Mouse (Mus musculus): ENCODE results near the gene Rho. TPM values are rescaled to one million over a fixed set of nuclear protein-coding genes. Genes with fewer than 3 reads are reported as not detected.
A peak's percentile ranks its signal among the peaks of the same experiment; 100 is the strongest.

The Rho gene
- polyA plus RNA-seq, 1 experiment from 2014 or later = not detected

- H3K36me3 ChIP-seq (ENCODE audit: control insufficient read depth, insufficient read depth, low read length) = no peaks in the 10 kb centered on the region
- no peaks in the 10 kb centered on the region for H3K9me3 ChIP-seq (ENCODE audit: control insufficient read depth, low read length)
- H3K27ac ChIP-seq (ENCODE audit: low read depth, low read length) = no peak overlapping the region
- H3K27me3 ChIP-seq (ENCODE audit: control insufficient read depth, insufficient read depth, low read length) = no peaks in the 10 kb centered on the region
- H3K4me1 ChIP-seq (ENCODE audit: control insufficient read depth, insufficient read depth, low read length) = no peaks in the 10 kb centered on the region; the same call in 1 of the 2 replicates
- H3K4me3 ChIP-seq (ENCODE audit: low read length) = no peak overlapping the region
- ATAC-seq (ENCODE audit: low FRiP score, low TSS enrichment) = no peak; the same call in 1 of the 2 replicates
- 37% methylated on average over 6 of the region's 6 CpGs for WGBS
- no peak overlapping the region for H3K4me2 ChIP-seq (replicated peaks; ENCODE audit: low read depth, low read length)
- no peak overlapping the region for H3K9ac ChIP-seq (ENCODE audit: low read depth, low read length)
These were observed 6.7 kb upstream of the Rho start for GRCm38 (mm10) chr6:115924829-115925228.

GRCm38 (mm10) chr6:115926416-115926815, 5.1 kb upstream of the Rho start:
- no peaks in the 10 kb centered on the region for H3K27me3 ChIP-seq (ENCODE audit: control insufficient read depth, insufficient read depth, low read length)
- H3K9ac ChIP-seq (ENCODE audit: low read depth, low read length) = no peak overlapping the region
- no peaks in the 10 kb centered on the region for H3K9me3 ChIP-seq (ENCODE audit: control insufficient read depth, low read length)
- 81% methylated on average over 10 of the region's 10 CpGs for WGBS
- H3K27ac ChIP-seq (ENCODE audit: low read depth, low read length) = no peak overlapping the region
- H3K4me2 ChIP-seq (replicated peaks; ENCODE audit: low read depth, low read length) = no peak overlapping the region
- no peak overlapping the region for H3K4me3 ChIP-seq (ENCODE audit: low read length)
- H3K4me1 ChIP-seq (ENCODE audit: control insufficient read depth, insufficient read depth, low read length) = no peaks in the 10 kb centered on the region; the same call in 1 of the 2 replicates
- no peaks in the 10 kb centered on the region for H3K36me3 ChIP-seq (ENCODE audit: control insufficient read depth, insufficient read depth, low read length)
- ATAC-seq (ENCODE audit: low FRiP score, low TSS enrichment) = no peak

- Histone ChIP-seq H3K4me3 (ENCODE audit: low read length) (no peak overlapping the region), H3K4me2 (replicated peaks; ENCODE audit: low read depth, low read length) (no peak overlapping the region), H3K9me3 (ENCODE audit: control insufficient read depth, low read length) (no peaks in the 10 kb centered on the region), H3K27ac (ENCODE audit: low read depth, low read length) (no peak overlapping the region), H3K27me3 (ENCODE audit: control insufficient read depth, insufficient read depth, low read length) (no peaks in the 10 kb centered on the region), H3K4me1 (ENCODE audit: control insufficient read depth, insufficient read depth, low read length) (no peaks in the 10 kb centered on the region; the same call in 1 of the 2 replicates), H3K36me3 (ENCODE audit: control insufficient read depth, insufficient read depth, low read length) (no peaks in the 10 kb centered on the region), H3K9ac (ENCODE audit: low read depth, low read length) (no peak overlapping the region)
- no peak for ATAC-seq (ENCODE audit: low FRiP score, low TSS enrichment)
- 83% methylated on average over 10 of the region's 10 CpGs for WGBS
These were observed 4.0 kb upstream of the Rho start for GRCm38 (mm10) chr6:115927292-115928242.

GRCm38 (mm10) chr6:115930018-115930417, 1.5 kb upstream of the Rho start:
- H3K27ac ChIP-seq (ENCODE audit: low read depth, low read length) = no peak overlapping the region
- no peaks in the 10 kb centered on the region for H3K4me1 ChIP-seq (ENCODE audit: control insufficient read depth, insufficient read depth, low read length)
- 38% methylated on average over 5 of the region's 5 CpGs for WGBS
- H3K9ac ChIP-seq (ENCODE audit: low read depth, low read length) = no peak overlapping the region
- peak; percentile 67; the same call in 1 of the 2 replicates for ATAC-seq (ENCODE audit: low FRiP score, low TSS enrichment)
- no peaks in the 10 kb centered on the region for H3K27me3 ChIP-seq (ENCODE audit: control insufficient read depth, insufficient read depth, low read length)
- no peaks in the 10 kb centered on the region for H3K9me3 ChIP-seq (ENCODE audit: control insufficient read depth, low read length)
- H3K4me3 ChIP-seq (ENCODE audit: low read length) = no peak overlapping the region
- no peaks in the 10 kb centered on the region for H3K36me3 ChIP-seq (ENCODE audit: control insufficient read depth, insufficient read depth, low read length)
- H3K4me2 ChIP-seq (replicated peaks; ENCODE audit: low read depth, low read length) = no peak overlapping the region

- WGBS = 89% methylated on average over 3 of the region's 3 CpGs
- H3K4me3 ChIP-seq (ENCODE audit: low read length) = no peak overlapping the region
- no peaks in the 10 kb centered on the region for H3K4me1 ChIP-seq (ENCODE audit: control insufficient read depth, insufficient read depth, low read length)
- H3K27me3 ChIP-seq (ENCODE audit: control insufficient read depth, insufficient read depth, low read length) = no peaks in the 10 kb centered on the region
- no peaks in the 10 kb centered on the region for H3K36me3 ChIP-seq (ENCODE audit: control insufficient read depth, insufficient read depth, low read length)
- no peak overlapping the region for H3K27ac ChIP-seq (ENCODE audit: low read depth, low read length)
- ATAC-seq (ENCODE audit: low FRiP score, low TSS enrichment) = no peak
- H3K9me3 ChIP-seq (ENCODE audit: control insufficient read depth, low read length) = no peaks in the 10 kb centered on the region
- no peak overlapping the region for H3K9ac ChIP-seq (ENCODE audit: low read depth, low read length)
- H3K4me2 ChIP-seq (replicated peaks; ENCODE audit: low read depth, low read length) = no peak overlapping the region
These were observed 843 bp downstream of the Rho start for GRCm38 (mm10) chr6:115932391-115932790.

GRCm38 (mm10) chr6:115935544-115935943, 4.0 kb downstream of the Rho start:
- Histone ChIP-seq H3K27me3 (ENCODE audit: control insufficient read depth, insufficient read depth, low read length) (no peaks in the 10 kb centered on the region), H3K4me1 (ENCODE audit: control insufficient read depth, insufficient read depth, low read length) (no peaks in the 10 kb centered on the region)
- 76% methylated on average over 8 of the region's 8 CpGs for WGBS

GRCm38 (mm10) chr6:115938011-115938410, 6.5 kb downstream of the Rho start:
- no peak overlapping the region for H3K9ac ChIP-seq (ENCODE audit: low read depth, low read length)
- no peak overlapping the region for H3K4me3 ChIP-seq (ENCODE audit: low read length)
- H3K27ac ChIP-seq (ENCODE audit: low read depth, low read length) = no peak overlapping the region
- H3K4me2 ChIP-seq (replicated peaks; ENCODE audit: low read depth, low read length) = no peak overlapping the region
- H3K27me3 ChIP-seq (ENCODE audit: control insufficient read depth, insufficient read depth, low read length) = no peaks in the 10 kb centered on the region
- ATAC-seq (ENCODE audit: low FRiP score, low TSS enrichment) = no peak
- no peaks in the 10 kb centered on the region for H3K36me3 ChIP-seq (ENCODE audit: control insufficient read depth, insufficient read depth, low read length)
- no peaks in the 10 kb centered on the region for H3K9me3 ChIP-seq (ENCODE audit: control insufficient read depth, low read length)
- WGBS = 90% methylated on average over 2 of the region's 2 CpGs
- H3K4me1 ChIP-seq (ENCODE audit: control insufficient read depth, insufficient read depth, low read length) = peaks cover 7% of the 10 kb centered on the region; the same call in 1 of the 2 replicates

More at GRCm38 (mm10) chr6:115935544-115935943, 4.0 kb downstream of the Rho start:
- Histone ChIP-seq H3K4me2 (replicated peaks; ENCODE audit: low read depth, low read length) (no peak overlapping the region), H3K9ac (ENCODE audit: low read depth, low read length) (no peak overlapping the region), H3K27ac (ENCODE audit: low read depth, low read length) (no peak overlapping the region), H3K4me3 (ENCODE audit: low read length) (no peak overlapping the region), H3K9me3 (ENCODE audit: control insufficient read depth, low read length) (no peaks in the 10 kb centered on the region), H3K36me3 (ENCODE audit: control insufficient read depth, insufficient read depth, low read length) (no peaks in the 10 kb centered on the region)
- ATAC-seq (ENCODE audit: low FRiP score, low TSS enrichment) = no peak

- 67% methylated on average over 1 of the region's 1 CpGs for WGBS
These were observed 7.2 kb downstream of the Rho start for GRCm38 (mm10) chr6:115938798-115939197.

GRCm38 (mm10) chr6:115940603-115941002, 9.1 kb downstream of the Rho start:
- Histone ChIP-seq H3K4me3 (ENCODE audit: low read length) (no peak overlapping the region), H3K9me3 (ENCODE audit: control insufficient read depth, low read length) (no peaks in the 10 kb centered on the region), H3K4me1 (ENCODE audit: control insufficient read depth, insufficient read depth, low read length) (peaks cover 7% of the 10 kb centered on the region; the same call in 1 of the 2 replicates), H3K36me3 (ENCODE audit: control insufficient read depth, insufficient read depth, low read length) (no peaks in the 10 kb centered on the region), H3K27ac (ENCODE audit: low read depth, low read length) (no peak overlapping the region), H3K4me2 (replicated peaks; ENCODE audit: low read depth, low read length) (no peak overlapping the region), H3K9ac (ENCODE audit: low read depth, low read length) (no peak overlapping the region), H3K27me3 (ENCODE audit: control insufficient read depth, insufficient read depth, low read length) (no peaks in the 10 kb centered on the region)
- no peak for ATAC-seq (ENCODE audit: low FRiP score, low TSS enrichment)
- 69% methylated on average over 1 of the region's 1 CpGs for WGBS

More at GRCm38 (mm10) chr6:115938798-115939197, 7.2 kb downstream of the Rho start:
- H3K4me2 ChIP-seq (replicated peaks; ENCODE audit: low read depth, low read length) = no peak overlapping the region
- no peak overlapping the region for H3K4me3 ChIP-seq (ENCODE audit: low read length)
- H3K27ac ChIP-seq (ENCODE audit: low read depth, low read length) = no peak overlapping the region
- H3K4me1 ChIP-seq (ENCODE audit: control insufficient read depth, insufficient read depth, low read length) = peaks cover 7% of the 10 kb centered on the region; the same call in 1 of the 2 replicates
- no peak overlapping the region for H3K9ac ChIP-seq (ENCODE audit: low read depth, low read length)
- ATAC-seq (ENCODE audit: low FRiP score, low TSS enrichment) = no peak
- H3K27me3 ChIP-seq (ENCODE audit: control insufficient read depth, insufficient read depth, low read length) = no peaks in the 10 kb centered on the region
- H3K9me3 ChIP-seq (ENCODE audit: control insufficient read depth, low read length) = no peaks in the 10 kb centered on the region
- H3K36me3 ChIP-seq (ENCODE audit: control insufficient read depth, insufficient read depth, low read length) = no peaks in the 10 kb centered on the region
